Mouse (Mus musculus): ENCODE measurements at regions not wholly inside any gene's neighbourhood (a gene's known extent, or its start where the extent isn't known, plus 50 kb on each side); places are given as distances from the start of the nearest gene placed in this dataset.

GRCm38 (mm10) chr16:7666096-7666495, 758.8 kb downstream of the Tmem114 start:
- WGBS = 27% methylated on average over 2 of the region's 2 CpGs
- H3K4me1 ChIP-seq (replicated peaks; ENCODE audit: control insufficient read depth, insufficient read depth) = no peaks in the 10 kb centered on the region
- no peak overlapping the region for H3K9ac ChIP-seq (ENCODE audit: low read length)
- no peaks in the 10 kb centered on the region for H3K9me3 ChIP-seq (ENCODE audit: control insufficient read depth, low read length)
- no peaks in the 10 kb centered on the region for H3K27me3 ChIP-seq (ENCODE audit: control insufficient read depth, insufficient read depth, low read length)
- no peaks in the 10 kb centered on the region for H3K36me3 ChIP-seq (ENCODE audit: control insufficient read depth, insufficient read depth, low read length)
- no peak for DNase-seq (ENCODE audit: low spot score)
- H3K27ac ChIP-seq (replicated peaks) = no peak overlapping the region
- TF ChIP-seq CTCF (IDR thresholded peaks at IDR 0.05; ENCODE audit: low read depth) (no peak), EP300 (optimal IDR thresholded peaks at IDR 0.05) (no peak)
- no peak overlapping the region for H3K4me2 ChIP-seq (replicated peaks; ENCODE audit: low read depth)
- H3K4me3 ChIP-seq (ENCODE audit: low read depth, low read length) = no peak overlapping the region
- no peak for ATAC-seq (ENCODE audit: low FRiP score, low TSS enrichment)

GRCm38 (mm10) chr16:7658133-7658532, 766.8 kb downstream of the Tmem114 start:
- Histone ChIP-seq H3K4me1 (replicated peaks; ENCODE audit: control insufficient read depth, insufficient read depth) (no peaks in the 10 kb centered on the region), H3K4me2 (replicated peaks; ENCODE audit: low read depth) (no peak overlapping the region), H3K27ac (replicated peaks) (no peak overlapping the region), H3K4me3 (ENCODE audit: low read depth, low read length) (no peak overlapping the region), H3K36me3 (ENCODE audit: control insufficient read depth, insufficient read depth, low read length) (no peaks in the 10 kb centered on the region), H3K27me3 (ENCODE audit: control insufficient read depth, insufficient read depth, low read length) (no peaks in the 10 kb centered on the region), H3K9me3 (ENCODE audit: control insufficient read depth, low read length) (no peaks in the 10 kb centered on the region), H3K9ac (ENCODE audit: low read length) (no peak overlapping the region)
- 56% methylated on average over 9 of the region's 9 CpGs for WGBS
- no peak for ATAC-seq (ENCODE audit: low FRiP score, low TSS enrichment)
- DNase-seq (ENCODE audit: low spot score) = no peak
- TF ChIP-seq EP300 (optimal IDR thresholded peaks at IDR 0.05) = no peak
- TF ChIP-seq CTCF (IDR thresholded peaks at IDR 0.05; ENCODE audit: low read depth) = no peak

- Histone ChIP-seq H3K4me3 (ENCODE audit: low read depth, low read length) (no peak overlapping the region), H3K4me2 (replicated peaks; ENCODE audit: low read depth) (no peak overlapping the region), H3K36me3 (ENCODE audit: control insufficient read depth, insufficient read depth, low read length) (no peaks in the 10 kb centered on the region), H3K9me3 (ENCODE audit: control insufficient read depth, low read length) (no peaks in the 10 kb centered on the region), H3K27me3 (ENCODE audit: control insufficient read depth, insufficient read depth, low read length) (no peaks in the 10 kb centered on the region), H3K9ac (ENCODE audit: low read length) (no peak overlapping the region), H3K27ac (replicated peaks) (no peak overlapping the region), H3K4me1 (replicated peaks; ENCODE audit: control insufficient read depth, insufficient read depth) (no peaks in the 10 kb centered on the region)
- ATAC-seq (ENCODE audit: low FRiP score, low TSS enrichment) = no peak
- no peak for DNase-seq (ENCODE audit: low spot score)
- TF ChIP-seq EP300 (optimal IDR thresholded peaks at IDR 0.05) = no peak
- no peak for TF ChIP-seq CTCF (IDR thresholded peaks at IDR 0.05; ENCODE audit: low read depth)
- WGBS = 82% methylated on average over 6 of the region's 6 CpGs
Observed at GRCm38 (mm10) chr16:7654451-7654850, 770.5 kb downstream of the Tmem114 start.

GRCm38 (mm10) chr16:7649771-7650170, 775.2 kb downstream of the Tmem114 start:
- ATAC-seq (ENCODE audit: low FRiP score, low TSS enrichment) (no peak), DNase-seq (ENCODE audit: low spot score) (no peak)
- Histone ChIP-seq H3K27ac (replicated peaks) (no peak overlapping the region), H3K9ac (ENCODE audit: low read length) (no peak overlapping the region), H3K4me3 (ENCODE audit: low read depth, low read length) (no peak overlapping the region), H3K4me2 (replicated peaks; ENCODE audit: low read depth) (no peak overlapping the region), H3K9me3 (ENCODE audit: control insufficient read depth, low read length) (no peaks in the 10 kb centered on the region), H3K27me3 (ENCODE audit: control insufficient read depth, insufficient read depth, low read length) (no peaks in the 10 kb centered on the region), H3K36me3 (ENCODE audit: control insufficient read depth, insufficient read depth, low read length) (no peaks in the 10 kb centered on the region), H3K4me1 (replicated peaks; ENCODE audit: control insufficient read depth, insufficient read depth) (no peaks in the 10 kb centered on the region)
- no peak for TF ChIP-seq CTCF (IDR thresholded peaks at IDR 0.05; ENCODE audit: low read depth)
- WGBS = 26% methylated on average over 1 of the region's 1 CpGs

- no peak for TF ChIP-seq EP300 (optimal IDR thresholded peaks at IDR 0.05)
- no peak for TF ChIP-seq CTCF (IDR thresholded peaks at IDR 0.05; ENCODE audit: low read depth)
- Histone ChIP-seq H3K4me3 (ENCODE audit: low read depth, low read length) (no peak overlapping the region), H3K36me3 (ENCODE audit: control insufficient read depth, insufficient read depth, low read length) (no peaks in the 10 kb centered on the region), H3K27ac (replicated peaks) (no peak overlapping the region), H3K27me3 (ENCODE audit: control insufficient read depth, insufficient read depth, low read length) (no peaks in the 10 kb centered on the region), H3K9me3 (ENCODE audit: control insufficient read depth, low read length) (no peaks in the 10 kb centered on the region), H3K4me1 (replicated peaks; ENCODE audit: control insufficient read depth, insufficient read depth) (no peaks in the 10 kb centered on the region), H3K4me2 (replicated peaks; ENCODE audit: low read depth) (no peak overlapping the region), H3K9ac (ENCODE audit: low read length) (no peak overlapping the region)
- ATAC-seq (ENCODE audit: low FRiP score, low TSS enrichment) = no peak
- no peak for DNase-seq (ENCODE audit: low spot score)
Observed at GRCm38 (mm10) chr16:7647275-7647926, 777.5 kb downstream of the Tmem114 start.

- no peaks in the 10 kb centered on the region for H3K27me3 ChIP-seq (ENCODE audit: control insufficient read depth, insufficient read depth, low read length)
- ATAC-seq (ENCODE audit: low FRiP score, low TSS enrichment) (no peak), DNase-seq (ENCODE audit: low spot score) (no peak)
- H3K9me3 ChIP-seq (ENCODE audit: control insufficient read depth, low read length) = no peaks in the 10 kb centered on the region
- H3K9ac ChIP-seq (ENCODE audit: low read length) = no peak overlapping the region
- no peak overlapping the region for H3K4me3 ChIP-seq (ENCODE audit: low read depth, low read length)
- TF ChIP-seq EP300 (optimal IDR thresholded peaks at IDR 0.05) (no peak), CTCF (IDR thresholded peaks at IDR 0.05; ENCODE audit: low read depth) (no peak)
- H3K36me3 ChIP-seq (ENCODE audit: control insufficient read depth, insufficient read depth, low read length) = no peaks in the 10 kb centered on the region
- H3K4me1 ChIP-seq (replicated peaks; ENCODE audit: control insufficient read depth, insufficient read depth) = no peaks in the 10 kb centered on the region
- H3K4me2 ChIP-seq (replicated peaks; ENCODE audit: low read depth) = no peak overlapping the region
- no peak overlapping the region for H3K27ac ChIP-seq (replicated peaks)
Observed at GRCm38 (mm10) chr16:7644363-7644762, 780.6 kb downstream of the Tmem114 start.
